Mouse (Mus musculus): Measurements from ENCODE around the gene Gramd1b.
A peak's percentile ranks its signal among the peaks of the same experiment; 100 is the strongest.

Gene Gramd1b

GRCm38 (mm10) chr9:40519294-40519693, 11.9 kb downstream of the Gramd1b start:
- no peak for DNase-seq (ENCODE audit: low read depth, low spot score)

DNA sequence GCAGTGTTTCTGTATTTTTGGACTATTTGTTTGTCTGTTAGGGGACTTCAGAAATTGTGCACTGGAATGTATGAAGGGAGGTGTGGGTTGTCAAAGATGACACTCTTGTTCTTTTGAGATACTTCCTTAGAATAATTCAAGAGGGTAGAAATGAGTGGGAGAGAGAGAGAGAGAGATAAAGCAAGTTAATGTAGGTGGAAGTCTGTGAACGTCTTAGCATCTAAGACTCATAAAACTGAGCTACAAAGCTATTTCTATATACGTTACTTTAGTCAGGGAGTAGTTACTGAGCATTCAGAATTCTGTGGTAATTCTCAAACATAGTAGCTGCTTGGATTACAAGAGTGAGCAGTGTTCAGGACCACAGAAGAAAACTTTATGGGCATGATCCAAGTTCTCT, 19.2 kb downstream of the Gramd1b start:
- DNase-seq (ENCODE audit: low read depth, low spot score): no peak

GRCm38 (mm10) chr9:40509479-40509878, 21.7 kb downstream of the Gramd1b start:
- DNase-seq (ENCODE audit: low read depth, low spot score): no peak

GRCm38 (mm10) chr9:40506576-40506975, 24.6 kb downstream of the Gramd1b start:
- DNase-seq (ENCODE audit: low read depth, low spot score): no peak

- DNase-seq (ENCODE audit: low read depth, low spot score): no peak
Measured at GRCm38 (mm10) chr9:40505471-40506312, 25.5 kb downstream of the Gramd1b start.

GRCm38 (mm10) chr9:40504886-40505285, 26.3 kb downstream of the Gramd1b start:
- no peak for DNase-seq (ENCODE audit: low read depth, low spot score)

GRCm38 (mm10) chr9:40500691-40501090, 30.5 kb downstream of the Gramd1b start:
- no peak for DNase-seq (ENCODE audit: low read depth, low spot score)

DNA sequence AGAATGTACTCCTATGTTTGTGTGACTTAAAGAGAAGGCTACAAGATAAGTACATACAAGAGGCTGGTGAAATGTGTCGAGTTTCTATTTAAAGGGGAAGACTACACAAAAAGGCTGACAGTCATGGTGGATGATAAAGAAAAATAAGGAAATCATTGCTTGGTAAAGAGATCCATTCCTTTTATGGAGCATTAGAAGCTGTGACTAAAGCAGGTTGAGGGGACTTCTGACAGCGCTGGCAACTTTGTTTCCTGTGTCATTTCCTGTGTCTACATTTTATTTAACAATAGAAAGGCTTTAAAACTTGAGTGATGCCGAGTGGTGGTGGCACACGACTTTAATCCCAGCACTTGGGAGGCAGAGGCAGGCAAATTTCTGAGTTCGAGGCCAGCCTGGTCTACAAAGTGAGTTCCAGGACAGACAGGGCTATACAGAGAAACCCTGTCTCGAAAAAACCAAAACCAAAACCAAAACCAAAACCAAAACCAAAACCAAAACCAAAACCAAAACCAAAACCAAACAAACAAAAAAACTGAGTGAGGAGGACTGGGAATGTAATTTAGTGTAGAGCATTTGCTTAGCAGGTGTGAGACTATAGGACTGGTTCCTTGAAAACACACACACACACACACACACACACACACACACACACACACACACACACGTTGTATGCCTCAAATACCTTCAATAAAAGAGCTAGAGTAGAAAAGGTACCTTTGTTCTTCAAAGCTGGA, 48.7 kb downstream of the Gramd1b start:
- DNase-seq (ENCODE audit: low read depth, low spot score): peak; percentile 14

- no peak for DNase-seq (ENCODE audit: low read depth, low spot score)
Measured at GRCm38 (mm10) chr9:40481271-40481670, 49.9 kb downstream of the Gramd1b start.

DNA sequence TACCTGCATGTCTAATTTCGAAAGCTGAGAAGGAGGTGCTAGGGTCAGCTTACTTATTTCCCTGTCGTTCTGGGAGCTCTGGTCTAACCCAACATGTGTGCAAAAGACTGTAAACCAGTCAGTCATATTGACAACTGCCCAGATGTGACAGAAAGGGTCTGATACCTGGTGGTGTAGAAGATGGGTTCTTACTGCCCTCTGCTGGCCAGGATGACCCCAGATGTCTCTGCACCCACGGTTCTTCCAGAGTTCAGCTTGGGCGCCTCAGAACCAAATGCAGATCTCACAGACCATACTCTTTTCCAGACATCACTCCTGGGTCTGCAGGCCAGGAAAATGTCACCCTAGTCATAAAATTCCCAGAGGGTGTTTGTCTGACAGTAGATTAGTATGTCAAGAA, 51.9 kb downstream of the Gramd1b start:
- peak; percentile 63 for DNase-seq (ENCODE audit: low read depth, low spot score)

DNA sequence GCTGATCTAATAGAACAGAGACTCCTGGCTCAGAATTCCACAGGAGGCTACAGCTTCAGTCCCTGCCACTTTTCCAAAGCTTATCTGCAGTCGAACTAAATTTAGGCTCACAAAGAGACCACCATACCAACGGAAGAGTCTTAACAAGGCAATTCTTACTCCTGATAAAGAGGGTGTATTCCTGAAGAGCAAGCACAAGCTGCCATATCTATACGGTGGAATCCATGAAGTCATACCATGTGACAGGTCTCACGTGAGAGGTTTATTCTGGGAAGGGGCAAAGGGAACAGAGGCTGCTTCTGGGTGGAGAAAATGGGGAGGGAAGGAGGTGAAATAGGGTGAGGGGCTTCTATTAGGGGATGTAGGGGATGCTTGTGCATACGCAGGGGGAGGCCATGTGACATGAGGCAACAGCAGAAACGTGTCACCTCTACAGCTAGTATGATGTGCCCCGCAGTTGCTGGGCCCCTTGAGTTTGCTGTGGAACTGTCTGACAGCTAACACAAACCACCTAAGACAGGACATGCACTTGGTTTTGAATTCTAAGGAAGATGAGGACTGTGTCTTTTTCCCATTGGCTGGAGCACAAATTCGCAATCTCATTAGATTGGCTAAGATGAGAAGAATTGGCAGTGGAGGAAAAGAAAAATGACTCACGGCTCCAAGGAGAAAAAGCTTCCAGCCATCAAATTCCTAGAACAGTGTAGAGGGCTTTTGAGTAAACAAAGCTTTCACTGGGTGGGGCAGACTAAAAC, 52.9 kb downstream of the Gramd1b start:
- DNase-seq (ENCODE audit: low read depth, low spot score): peak; percentile 16

DNA sequence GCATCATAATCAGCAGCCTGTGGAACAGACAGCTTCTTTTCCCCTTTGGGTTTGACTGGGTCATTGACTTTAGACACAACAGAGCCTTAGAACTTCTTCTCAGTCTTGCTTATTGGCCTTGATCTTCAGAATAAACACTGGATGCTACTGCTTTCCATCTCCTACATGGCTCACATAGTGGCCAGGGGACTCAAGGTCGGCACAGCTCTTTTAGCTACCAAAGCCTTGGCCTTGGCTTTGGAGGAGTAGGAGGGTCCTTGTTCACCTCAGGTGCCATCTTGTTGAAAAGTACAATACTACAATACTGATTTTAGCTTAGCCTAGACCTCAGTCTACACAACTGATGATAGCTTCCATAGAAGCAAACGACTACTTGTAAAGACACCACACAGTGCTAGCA, 53.6 kb downstream of the Gramd1b start:
- no peak for DNase-seq (ENCODE audit: low read depth, low spot score)

DNA sequence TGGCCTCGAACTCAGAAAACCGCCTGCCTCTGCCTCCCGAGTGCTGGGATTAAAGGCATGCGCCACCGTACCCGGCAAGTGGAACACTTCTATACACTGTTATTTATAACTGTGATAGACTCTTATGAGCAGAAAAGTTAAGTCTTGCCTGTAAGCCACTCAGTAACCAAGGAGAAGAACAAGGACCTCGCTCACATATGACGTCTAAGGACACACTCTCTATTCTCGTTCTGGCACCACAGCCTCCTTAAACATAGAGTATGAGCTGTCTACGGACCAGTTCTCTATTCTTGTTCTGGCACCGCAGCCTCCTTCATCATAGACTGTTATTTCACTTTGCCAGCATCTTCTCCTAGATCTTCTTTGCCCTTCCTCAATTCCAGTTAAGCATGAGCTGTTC, 55.1 kb downstream of the Gramd1b start:
- no peak for DNase-seq (ENCODE audit: low read depth, low spot score)

DNA sequence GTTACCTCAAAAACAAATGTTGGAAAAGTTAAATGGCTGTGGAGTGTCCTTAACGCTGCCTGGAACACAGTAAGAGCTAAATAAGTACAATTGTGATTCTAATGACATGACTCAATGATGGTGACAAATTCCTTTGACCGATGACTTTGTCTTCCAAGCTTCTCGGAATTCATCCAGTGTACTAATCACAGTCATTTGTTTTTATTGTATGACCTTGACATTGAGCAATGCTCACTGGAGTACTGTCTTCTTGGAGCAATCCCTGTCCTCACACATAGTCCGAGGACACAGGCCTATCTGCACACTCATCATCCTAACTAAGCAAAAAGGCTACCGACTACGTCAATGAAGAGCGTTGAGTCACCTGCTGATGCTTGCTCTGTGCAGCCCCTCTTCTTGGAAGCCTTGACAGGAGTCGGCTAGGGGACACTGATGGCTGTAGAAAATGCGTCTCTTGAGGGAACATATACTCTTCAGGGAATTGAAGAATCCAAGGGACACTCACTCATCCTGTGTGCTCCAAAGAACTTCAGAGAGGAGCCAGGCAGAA, 58.1 kb downstream of the Gramd1b start:
- peak; percentile 54 for DNase-seq (ENCODE audit: low read depth, low spot score)

DNA sequence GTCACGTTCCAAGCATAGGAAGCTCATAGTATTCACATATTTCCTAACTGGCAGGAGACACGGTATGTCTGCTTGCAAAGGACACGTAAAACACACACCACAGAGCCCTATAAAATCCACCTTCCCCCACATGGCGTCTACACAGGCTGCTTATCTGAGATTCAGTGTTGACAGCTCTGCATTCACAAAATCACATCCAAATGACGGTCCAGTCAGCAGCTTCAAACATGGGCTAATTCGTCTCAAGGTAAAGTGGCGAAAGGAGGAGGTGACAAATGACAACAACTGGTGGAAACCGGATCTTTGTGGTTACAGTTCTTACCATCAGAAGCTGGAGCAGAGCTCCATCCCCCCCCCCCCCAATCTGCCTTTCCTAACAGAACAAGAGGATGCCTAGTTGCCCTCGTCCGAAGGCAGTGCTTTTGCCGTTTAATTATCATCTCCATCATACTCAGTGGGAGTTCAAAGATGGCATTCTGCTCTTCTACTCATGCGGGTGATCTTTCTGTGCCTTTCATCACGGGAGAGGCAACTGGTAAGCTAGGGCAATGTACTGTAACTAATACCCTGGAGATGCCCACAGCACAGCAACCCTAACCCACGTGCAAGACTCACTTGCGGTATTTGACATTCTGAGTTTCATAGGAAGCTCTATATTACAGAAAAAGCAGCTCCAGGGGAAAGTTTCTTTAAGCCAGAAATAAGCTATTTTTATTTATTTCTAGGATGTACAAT, 61.6 kb downstream of the Gramd1b start:
- DNase-seq (ENCODE audit: low read depth, low spot score): no peak

GRCm38 (mm10) chr9:40466782-40467181, 64.4 kb downstream of the Gramd1b start:
- DNase-seq (ENCODE audit: low read depth, low spot score): no peak

DNA sequence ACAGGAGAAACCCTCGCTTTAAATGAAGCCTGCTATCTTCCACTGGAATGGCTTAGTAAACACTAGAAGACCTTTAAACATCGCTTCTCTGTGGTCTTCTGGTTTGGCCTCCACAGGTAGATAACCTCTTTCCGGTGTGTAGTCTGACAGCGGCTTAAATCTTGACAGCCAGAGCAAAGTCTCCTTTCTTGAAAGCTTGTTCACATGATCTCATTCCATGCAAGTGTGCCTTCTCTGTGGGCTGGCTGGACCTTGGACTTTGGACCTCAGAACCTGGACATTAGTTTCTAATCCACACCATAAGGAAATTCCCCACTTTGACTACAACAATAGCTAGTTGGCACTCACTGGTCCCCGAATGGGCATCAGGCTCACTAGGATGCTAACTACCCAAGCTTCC, 65.6 kb downstream of the Gramd1b start:
- no peak for DNase-seq (ENCODE audit: low read depth, low spot score)

DNA sequence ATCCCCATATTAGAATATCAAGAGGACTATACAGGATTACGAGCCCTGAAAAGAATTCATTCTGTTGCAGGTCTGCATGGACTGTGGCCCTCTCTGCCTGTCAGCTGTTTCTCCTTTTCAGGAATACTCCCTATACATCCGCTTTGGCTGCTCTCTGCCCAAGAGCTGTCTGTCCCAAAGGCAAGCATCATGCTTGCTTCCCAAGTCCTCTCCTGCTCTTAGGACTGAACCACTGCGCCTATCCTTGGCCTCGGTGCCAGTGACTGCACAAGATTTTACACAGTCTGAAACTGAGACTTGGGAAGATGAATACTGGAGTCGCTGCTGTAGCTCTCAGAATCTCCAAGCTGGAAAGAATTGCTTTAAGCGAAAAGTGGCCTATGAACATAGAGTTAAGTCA, 68.8 kb downstream of the Gramd1b start:
- no peak for DNase-seq (ENCODE audit: low read depth, low spot score)

GRCm38 (mm10) chr9:40460781-40461180, 70.4 kb downstream of the Gramd1b start:
- no peak for DNase-seq (ENCODE audit: low read depth, low spot score)

DNA sequence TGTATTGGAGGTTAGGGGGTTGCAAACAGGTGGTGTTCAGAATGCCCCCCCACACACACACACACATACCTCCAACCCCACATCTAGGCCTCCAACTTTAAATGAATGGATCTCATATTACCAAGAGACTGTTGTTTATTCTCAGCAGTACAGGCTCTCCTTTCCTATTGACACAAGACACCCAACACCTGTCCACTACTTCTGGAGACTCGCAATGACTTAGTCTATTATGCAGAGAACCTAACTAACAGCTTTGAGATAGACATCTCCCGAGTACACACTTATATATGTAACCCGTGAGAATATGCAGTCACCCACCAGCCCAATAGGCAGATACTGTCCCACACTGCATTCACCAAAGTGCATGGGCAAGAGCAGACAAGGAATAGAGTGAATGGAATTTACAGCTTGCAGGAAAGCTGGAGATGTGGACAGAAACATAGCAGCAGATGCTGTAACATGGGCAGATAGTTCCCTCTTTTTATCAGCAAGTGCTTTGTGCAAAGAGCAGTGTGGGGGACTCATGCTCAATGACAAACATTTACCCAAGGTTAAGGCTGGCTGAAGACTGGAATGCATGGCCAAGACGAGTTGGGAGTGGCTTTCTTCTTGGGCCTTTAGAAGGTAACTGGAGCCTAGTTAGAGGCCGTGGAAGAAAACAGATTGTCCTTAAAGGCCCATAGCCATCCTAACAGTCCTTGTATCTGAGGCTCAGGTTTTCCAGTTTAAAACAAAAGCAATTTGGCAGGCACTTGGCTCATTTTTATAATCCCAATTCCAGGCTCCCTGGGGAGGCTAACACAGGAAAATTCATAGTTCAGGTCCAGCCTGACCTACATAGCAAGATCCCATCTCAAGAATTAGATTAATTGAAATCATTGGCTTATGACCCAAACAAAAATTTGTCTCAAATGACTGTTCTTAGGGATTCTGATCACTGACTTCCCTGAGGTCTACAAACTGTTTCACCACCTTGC, 71.6 kb downstream of the Gramd1b start:
- DNase-seq (ENCODE audit: low read depth, low spot score): no peak

Data from R1 (cell line).